In the genomic region with DNA sequence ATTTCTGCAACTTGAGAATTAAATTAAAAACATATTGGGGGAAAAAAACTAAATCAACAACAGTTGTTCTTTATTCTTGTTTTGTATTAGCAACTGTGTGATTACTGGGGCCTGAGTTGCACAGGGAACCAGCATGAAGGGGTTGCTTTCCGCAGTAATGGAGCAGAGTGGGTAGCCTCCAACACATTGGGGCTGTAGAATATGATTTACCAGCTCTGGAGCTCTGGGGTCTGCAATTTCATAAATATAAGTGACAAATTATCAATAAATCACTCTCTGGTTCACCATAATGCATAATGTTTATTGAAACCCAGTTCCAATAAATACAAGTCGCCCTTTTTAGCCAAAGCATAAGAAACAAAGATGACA, we compare ENCODE assay signal across 12 mouse cellular contexts.
"Had no signal": no experiment of that assay in that cellular context is flagged by ENCODE, and none has a peak within 500 bp of the region (broad histone marks: within the 10 kb centered on the region; RNA-seq: fewer than 3 reads in every experiment).

No protein-coding gene starts in this region.

- H3K4me2 ChIP-seq: limb, embryonic 15.5 days; liver, embryonic 13.5 days; midbrain, embryonic 13.5 days had no signal

- H3K9me3 ChIP-seq: limb, embryonic 15.5 days; liver, embryonic 13.5 days; midbrain, embryonic 13.5 days had no signal

- ATAC-seq: intestine, postnatal 0 days; midbrain, embryonic 13.5 days had no signal

- H3K4me1 ChIP-seq: limb, embryonic 15.5 days; liver, embryonic 13.5 days; midbrain, embryonic 13.5 days had no signal

- DNase-seq: kidney, adult 9 months; kidney, postnatal 10 days; kidney, postnatal 4 days; liver, embryonic 13.5 days; lung, adult 18-20 months; right cerebral cortex, postnatal 14 days; thymus, adult 18-20 months; thymus, postnatal 14 days had no signal

- H3K27ac ChIP-seq: layer of hippocampus, adult 2 months; limb, embryonic 15.5 days; liver, embryonic 13.5 days; midbrain, embryonic 13.5 days had no signal

- H3K9ac ChIP-seq: limb, embryonic 15.5 days; liver, embryonic 13.5 days; midbrain, embryonic 13.5 days had no signal

- H3K4me3 ChIP-seq: layer of hippocampus, adult 2 months; limb, embryonic 15.5 days; liver, embryonic 13.5 days; midbrain, embryonic 13.5 days had no signal

- H3K36me3 ChIP-seq: limb, embryonic 15.5 days; liver, embryonic 13.5 days; midbrain, embryonic 13.5 days had no signal

- H3K27me3 ChIP-seq: limb, embryonic 15.5 days; liver, embryonic 13.5 days; midbrain, embryonic 13.5 days had no signal
